Mouse (Mus musculus) embryonic facial prominence, embryonic 15.5 days (tissue): ENCODE results near the gene Grin2a. TPM values are rescaled to one million over a fixed set of nuclear protein-coding genes. Genes with fewer than 3 reads are reported as not detected.

Experiments
- ATAC-seq: fragments of 200-750 bp; cut with Nextera tagmentation; 2 replicates; pipeline ENCODE4 v1.8.0; 2017; ENCODE audit warnings: low read depth, moderate TSS enrichment; ENCODE audit not compliant: insufficient number of reproducible peaks, low FRiP score, low TSS enrichment
- H3K27ac ChIP-seq: fragments of 300-500 bp; sonication (generic); replicated peaks from 2 replicates; pipeline ENCODE4 v1.5.1; 2015; ENCODE audit warnings: mild to moderate bottlenecking, inconsistent platforms
- H3K27me3 ChIP-seq: fragments of 300-500 bp; sonication (generic); 2 replicates; pipeline ENCODE4 v1.6.1; 2015; ENCODE audit warnings: inconsistent platforms
- H3K36me3 ChIP-seq: fragments of 300-500 bp; sonication (generic); 2 replicates; pipeline ENCODE4 v1.6.1; 2015; ENCODE audit warnings: mild to moderate bottlenecking, inconsistent platforms
- H3K4me1 ChIP-seq: fragments of 300-500 bp; sonication (generic); 2 replicates; pipeline ENCODE4 v1.6.1; 2015; ENCODE audit warnings: inconsistent platforms
- H3K4me2 ChIP-seq: fragments of 300-500 bp; sonication (generic); replicated peaks from 2 replicates; pipeline ENCODE4 v1.6.1; 2015; ENCODE audit warnings: mild to moderate bottlenecking, inconsistent platforms
- H3K4me3 ChIP-seq: fragments of 300-500 bp; sonication (generic); replicated peaks from 2 replicates; pipeline ENCODE4 v1.5.1; 2015; ENCODE audit warnings: mild to moderate bottlenecking, inconsistent platforms
- H3K9ac ChIP-seq: fragments of 300-500 bp; sonication (generic); 2 replicates; pipeline ENCODE4 v1.6.1; 2015; ENCODE audit warnings: inconsistent platforms
- H3K9me3 ChIP-seq: fragments of 300-500 bp; sonication (generic); replicated peaks from 2 replicates; pipeline ENCODE4 v1.6.1; 2016; ENCODE audit warnings: inconsistent platforms
- WGBS: fragments of 180-500 bp; shearing (Covaris S2); methylation state at CpG from one replicate; pipeline ENCODE4 v1.1.7; 2015; 5-methylcytosine and 5-hydroxymethylcytosine counted together
- polyA plus RNA-seq: library from polyadenylated mRNA; unstranded; fragments of >200 nt; fragmentation: Nextera tagmentation; extraction: Ambion mirVana; gene quantifications from 2 replicates; pipeline ENCODE4 v1.2.1, GENCODE M21; 2015

Grin2a gene
- polyA plus RNA-seq, 1 experiment from 2014 or later = 1.7 TPM

GRCm38 (mm10) chr16:9997931-9998330, 2.6 kb upstream of the Grin2a start:
- no peak overlapping the region for H3K4me3 ChIP-seq
- H3K27me3 ChIP-seq = peaks cover 41% of the 10 kb centered on the region
- ATAC-seq = no peak
- H3K9me3 ChIP-seq = no peaks in the 10 kb centered on the region
- H3K9ac ChIP-seq = no peak overlapping the region
- no peak overlapping the region for H3K27ac ChIP-seq
- no peak overlapping the region for H3K4me2 ChIP-seq
- H3K4me1 ChIP-seq = peaks cover 26% of the 10 kb centered on the region
- H3K36me3 ChIP-seq = no peaks in the 10 kb centered on the region

- H3K27me3 ChIP-seq = peaks cover 61% of the 10 kb centered on the region
- 16% methylated on average over 13 of the region's 13 CpGs for WGBS
- no peak overlapping the region for H3K27ac ChIP-seq
- H3K9ac ChIP-seq = no peak overlapping the region
- no peak for ATAC-seq
- no peaks in the 10 kb centered on the region for H3K36me3 ChIP-seq
- peak overlapping the region; percentile 73 for H3K4me2 ChIP-seq
- peaks cover 32% of the 10 kb centered on the region for H3K4me1 ChIP-seq
- H3K9me3 ChIP-seq = no peaks in the 10 kb centered on the region
- H3K4me3 ChIP-seq = peak overlapping the region; percentile 39
Observed at GRCm38 (mm10) chr16:9995814-9996210, 452 bp upstream of the Grin2a start.

GRCm38 (mm10) chr16:9994041-9994950, 1.1 kb downstream of the Grin2a start:
- no peak overlapping the region for H3K27ac ChIP-seq
- no peaks in the 10 kb centered on the region for H3K36me3 ChIP-seq
- no peak overlapping the region for H3K9ac ChIP-seq
- peak overlapping the region; percentile 73 for H3K4me2 ChIP-seq
- under 1% methylated on average over 40 of the region's 51 CpGs for WGBS
- H3K9me3 ChIP-seq = no peaks in the 10 kb centered on the region
- peak overlapping the region; percentile 39 for H3K4me3 ChIP-seq
- peaks cover 71% of the 10 kb centered on the region for H3K27me3 ChIP-seq
- ATAC-seq = peak; percentile 31; the same call in 1 of the 2 replicates
- peaks cover 32% of the 10 kb centered on the region for H3K4me1 ChIP-seq

- Histone ChIP-seq H3K9me3 (no peaks in the 10 kb centered on the region), H3K27me3 (peaks cover 71% of the 10 kb centered on the region), H3K9ac (peak overlapping the region; percentile 24), H3K4me2 (peak overlapping the region; percentile 73), H3K36me3 (no peaks in the 10 kb centered on the region), H3K4me3 (peak overlapping the region; percentile 39), H3K4me1 (peaks cover 32% of the 10 kb centered on the region), H3K27ac (no peak overlapping the region)
- peak; percentile 53 for ATAC-seq
- WGBS = under 1% methylated on average over 39 of the region's 39 CpGs
Observed at GRCm38 (mm10) chr16:9993255-9994040, 1.9 kb downstream of the Grin2a start.

- Histone ChIP-seq H3K36me3 (no peaks in the 10 kb centered on the region), H3K9me3 (no peaks in the 10 kb centered on the region), H3K4me2 (peak overlapping the region; percentile 73), H3K9ac (no peak overlapping the region), H3K4me1 (peaks cover 32% of the 10 kb centered on the region), H3K27ac (no peak overlapping the region), H3K4me3 (peak overlapping the region; percentile 39), H3K27me3 (peaks cover 71% of the 10 kb centered on the region)
- 1% methylated on average over 17 of the region's 17 CpGs for WGBS
- no peak for ATAC-seq
Observed at GRCm38 (mm10) chr16:9992773-9993221, 2.6 kb downstream of the Grin2a start.

- no peaks in the 10 kb centered on the region for H3K9me3 ChIP-seq
- H3K27me3 ChIP-seq = peaks cover 71% of the 10 kb centered on the region
- H3K9ac ChIP-seq = no peak overlapping the region
- peaks cover 32% of the 10 kb centered on the region for H3K4me1 ChIP-seq
- H3K4me3 ChIP-seq = peak overlapping the region; percentile 39
- WGBS = 16% methylated on average over 34 of the region's 34 CpGs
- H3K27ac ChIP-seq = no peak overlapping the region
- H3K4me2 ChIP-seq = peak overlapping the region; percentile 73
- ATAC-seq = no peak
- no peaks in the 10 kb centered on the region for H3K36me3 ChIP-seq
Observed at GRCm38 (mm10) chr16:9992076-9992772, 3.1 kb downstream of the Grin2a start.

GRCm38 (mm10) chr16:9985041-9985440, 10.3 kb downstream of the Grin2a start:
- H3K9me3 ChIP-seq = no peaks in the 10 kb centered on the region
- no peak overlapping the region for H3K4me2 ChIP-seq
- H3K4me1 ChIP-seq = no peaks in the 10 kb centered on the region
- no peaks in the 10 kb centered on the region for H3K36me3 ChIP-seq
- H3K27me3 ChIP-seq = peaks cover 2% of the 10 kb centered on the region; the same call in 1 of the 2 replicates
- no peak for ATAC-seq
- WGBS = 55% methylated on average over 3 of the region's 3 CpGs
- H3K9ac ChIP-seq = no peak overlapping the region
- H3K27ac ChIP-seq = no peak overlapping the region
- H3K4me3 ChIP-seq = no peak overlapping the region

GRCm38 (mm10) chr16:9980641-9981040, 14.7 kb downstream of the Grin2a start:
- peak; percentile 15; the same call in 1 of the 2 replicates for ATAC-seq
- Histone ChIP-seq H3K4me3 (no peak overlapping the region), H3K4me1 (no peaks in the 10 kb centered on the region), H3K4me2 (no peak overlapping the region), H3K9ac (no peak overlapping the region), H3K27me3 (no peaks in the 10 kb centered on the region), H3K9me3 (no peaks in the 10 kb centered on the region), H3K27ac (no peak overlapping the region), H3K36me3 (no peaks in the 10 kb centered on the region)
- WGBS = 43% methylated on average over 2 of the region's 2 CpGs

GRCm38 (mm10) chr16:9978173-9978572, 17.2 kb downstream of the Grin2a start:
- Histone ChIP-seq H3K4me3 (no peak overlapping the region), H3K4me2 (no peak overlapping the region), H3K4me1 (no peaks in the 10 kb centered on the region), H3K9ac (no peak overlapping the region), H3K27ac (no peak overlapping the region), H3K36me3 (no peaks in the 10 kb centered on the region), H3K27me3 (no peaks in the 10 kb centered on the region), H3K9me3 (no peaks in the 10 kb centered on the region)
- ATAC-seq = no peak
- whole genome bisulfite sequencing = 79% methylated on average over 2 of the region's 2 CpGs

GRCm38 (mm10) chr16:9972705-9973104, 22.7 kb downstream of the Grin2a start:
- H3K4me3 ChIP-seq = no peak overlapping the region
- no peak overlapping the region for H3K9ac ChIP-seq
- H3K27me3 ChIP-seq = no peaks in the 10 kb centered on the region
- 66% methylated on average over 3 of the region's 3 CpGs for WGBS
- no peaks in the 10 kb centered on the region for H3K36me3 ChIP-seq
- no peak overlapping the region for H3K4me2 ChIP-seq
- no peaks in the 10 kb centered on the region for H3K9me3 ChIP-seq
- no peaks in the 10 kb centered on the region for H3K4me1 ChIP-seq
- ATAC-seq = no peak
- no peak overlapping the region for H3K27ac ChIP-seq

GRCm38 (mm10) chr16:9964469-9964868, 30.9 kb downstream of the Grin2a start:
- no peak overlapping the region for H3K4me2 ChIP-seq
- 69% methylated on average over 6 of the region's 6 CpGs for WGBS
- H3K4me1 ChIP-seq = no peaks in the 10 kb centered on the region
- no peak for ATAC-seq
- H3K4me3 ChIP-seq = no peak overlapping the region
- H3K9ac ChIP-seq = no peak overlapping the region
- no peaks in the 10 kb centered on the region for H3K9me3 ChIP-seq
- no peak overlapping the region for H3K27ac ChIP-seq
- H3K36me3 ChIP-seq = no peaks in the 10 kb centered on the region
- H3K27me3 ChIP-seq = no peaks in the 10 kb centered on the region
